Mouse (Mus musculus): Measurements from ENCODE around the gene Tbca. TPM values are rescaled to one million over a fixed set of nuclear protein-coding genes. Genes with fewer than 3 reads are reported as not detected.

Gene Tbca
- polyA plus RNA-seq, 1 experiment from 2014 or later, result 212 TPM

DNA sequence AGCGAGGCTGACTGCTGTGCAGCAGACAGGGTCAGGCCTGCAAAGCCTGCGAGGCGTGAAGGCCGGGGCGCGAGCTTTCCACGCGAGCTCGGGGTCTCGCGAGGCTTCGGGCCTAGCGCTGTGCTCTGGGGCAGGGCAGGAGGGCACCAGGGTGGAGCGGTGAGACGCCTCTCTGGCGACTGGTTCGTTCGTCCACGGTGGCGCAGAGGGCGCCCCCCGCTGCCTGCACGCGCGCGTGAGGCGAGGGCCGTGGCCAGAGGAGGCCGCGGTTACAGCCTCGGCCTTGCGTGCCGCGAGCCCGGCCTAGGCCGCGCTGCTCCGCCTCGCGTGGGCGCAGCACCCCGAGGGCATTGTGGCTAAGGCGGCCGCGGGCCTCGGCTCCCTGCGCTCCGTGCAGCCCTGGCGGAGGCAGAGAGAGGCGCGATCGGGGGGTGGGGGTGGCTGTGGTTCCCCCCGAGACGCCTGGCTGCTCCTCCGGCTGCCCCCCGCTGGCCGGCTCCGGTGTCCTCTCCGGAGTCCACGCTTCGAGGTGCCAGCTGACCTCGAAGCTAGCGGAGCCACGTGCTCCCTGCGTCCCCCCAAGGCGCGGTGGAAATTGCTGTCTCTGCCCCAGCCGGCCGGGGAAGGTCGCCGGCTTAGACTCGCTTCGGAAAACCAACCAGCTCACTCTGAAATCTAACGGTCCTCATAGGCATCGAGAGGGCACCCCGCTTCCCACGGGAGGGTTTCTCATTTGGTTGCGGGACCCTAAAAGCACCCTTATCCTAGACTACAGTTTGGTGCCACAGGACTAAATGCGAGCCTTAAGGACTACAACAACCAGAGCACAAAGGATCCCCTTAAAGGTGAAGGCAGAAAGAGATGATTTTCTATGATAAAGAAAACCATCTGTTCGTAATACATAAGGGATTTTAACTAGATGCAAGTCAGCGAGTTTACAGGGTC lies 96.9 kb downstream of the Tbca start:
- Histone ChIP-seq H3K4me3 (ENCODE audit: low read depth, low read length) (peak overlapping the region; percentile 19; the same call in 1 of the 2 replicates), H3K9ac (replicated peaks; ENCODE audit: low read depth) (no peak overlapping the region), H3K36me3 (ENCODE audit: insufficient read depth, low read length) (no peaks in the 10 kb centered on the region), H3K27me3 (replicated peaks; ENCODE audit: insufficient read depth, low read length) (peaks cover 70% of the 10 kb centered on the region), H3K4me1 (ENCODE audit: insufficient read depth, low read depth, low read length) (no peaks in the 10 kb centered on the region), H3K27ac (ENCODE audit: low read length) (no peak overlapping the region), H3K4me2 (replicated peaks; ENCODE audit: low read depth, low read length) (no peak overlapping the region), H3K9me3 (ENCODE audit: low read length) (no peaks in the 10 kb centered on the region)
- DNase-seq (ENCODE audit: low spot score), result no peak
- no peak for TF ChIP-seq CTCF (IDR thresholded peaks at IDR 0.05)
- peak; percentile 14; the same call in 1 of the 2 replicates for ATAC-seq
- 3% methylated on average over 74 of the region's 81 CpGs for WGBS

Other genes starting within 250 kb of the Tbca start
- gene Otp, start 86.7 kb downstream of the Tbca start, polyA plus RNA-seq (2015; fragmentation: Nextera tagmentation; extraction: Ambion mirVana), result not detected in 2 replicates
- gene Wdr41, start 187.4 kb downstream of the Tbca start, polyA plus RNA-seq (2015; fragmentation: Nextera tagmentation; extraction: Ambion mirVana), result 15.7 and 16.1 TPM in 2 replicates